Mouse (Mus musculus): ENCODE data around the gene Strn4. TPM values are rescaled to one million over a fixed set of nuclear protein-coding genes. Genes with fewer than 3 reads are reported as not detected.
A peak's percentile ranks its signal among the peaks of the same experiment; 100 is the strongest.

Strn4 gene
- polyA plus RNA-seq, 1 experiment from 2014 or later = 186 TPM

DNA sequence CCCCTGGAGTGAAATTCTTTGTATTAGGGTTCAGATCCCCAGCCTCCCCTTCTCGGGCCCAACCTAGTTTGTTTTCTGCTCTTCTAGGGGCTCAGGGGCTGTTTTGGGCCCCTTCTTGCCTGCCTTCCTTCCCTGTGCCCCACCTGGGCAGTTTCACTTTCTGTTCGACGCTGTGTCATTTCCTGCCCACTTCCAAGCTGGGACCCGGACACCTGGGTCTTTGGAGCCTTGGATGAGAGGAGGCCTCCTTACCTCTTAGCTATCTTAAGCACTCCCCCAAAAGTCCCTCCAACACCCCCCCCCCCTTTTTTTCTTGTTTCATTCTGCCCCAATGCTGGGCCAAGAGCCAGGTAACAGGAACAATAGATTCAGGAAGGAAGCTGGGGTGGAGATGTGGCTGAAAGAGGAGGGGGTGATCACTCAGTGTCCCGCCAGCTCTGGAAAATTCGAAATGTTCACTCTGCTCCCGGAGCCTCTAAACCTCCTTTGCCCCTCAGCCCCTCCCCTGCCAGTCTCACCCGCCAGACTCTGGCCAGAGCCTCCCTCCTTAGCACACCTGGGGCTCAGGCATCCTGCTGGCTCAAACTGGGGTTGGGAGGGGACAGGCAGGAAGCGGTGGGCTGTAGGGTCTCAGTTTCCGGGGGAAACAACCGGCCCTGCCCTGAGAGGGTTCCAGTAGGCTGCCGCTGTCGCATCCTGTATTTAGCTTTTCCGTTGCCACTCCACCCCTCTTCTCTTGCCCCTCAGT is 29.6 kb downstream of the Strn4 start:
- no peak for ATAC-seq
- H3K9me3 ChIP-seq = no peaks in the 10 kb centered on the region
- 44% methylated on average over 14 of the region's 14 CpGs for WGBS
- no peak overlapping the region for H3K27ac ChIP-seq
- H3K4me1 ChIP-seq (replicated peaks) = peaks cover 30% of the 10 kb centered on the region
- H3K36me3 ChIP-seq = peaks cover 32% of the 10 kb centered on the region
- no peak overlapping the region for H3K4me3 ChIP-seq (replicated peaks)
- H3K27me3 ChIP-seq = no peaks in the 10 kb centered on the region
- H3K4me2 ChIP-seq (replicated peaks) = peak overlapping the region; percentile 91
- peak overlapping the region; percentile 47 for H3K9ac ChIP-seq (replicated peaks)

DNA sequence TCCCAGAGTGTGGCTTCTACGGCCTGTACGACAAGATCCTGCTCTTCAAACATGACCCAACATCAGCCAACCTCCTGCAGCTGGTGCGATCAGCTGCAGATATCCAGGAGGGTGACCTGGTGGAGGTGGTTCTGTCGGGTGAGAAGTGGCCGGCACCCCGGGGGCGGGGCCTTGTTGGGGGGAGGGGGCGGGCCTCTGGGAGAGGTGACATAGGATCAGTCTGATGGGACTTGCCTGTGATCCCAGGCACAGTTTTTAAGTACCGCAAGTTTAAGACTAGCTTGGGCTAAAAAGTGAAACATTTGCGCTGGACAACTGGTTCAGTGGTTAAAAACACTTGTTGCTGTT is 30.1 kb downstream of the Strn4 start:
- ATAC-seq = no peak
- 41% methylated on average over 10 of the region's 10 CpGs for WGBS
- H3K9ac ChIP-seq (replicated peaks) = peak overlapping the region; percentile 47; the same call in 1 of the 2 replicates
- no peaks in the 10 kb centered on the region for H3K27me3 ChIP-seq
- peak overlapping the region; percentile 91; the same call in 1 of the 2 replicates for H3K4me2 ChIP-seq (replicated peaks)
- no peaks in the 10 kb centered on the region for H3K9me3 ChIP-seq
- H3K36me3 ChIP-seq = peaks cover 32% of the 10 kb centered on the region
- no peak overlapping the region for H3K4me3 ChIP-seq (replicated peaks)
- no peak overlapping the region for H3K27ac ChIP-seq
- H3K4me1 ChIP-seq (replicated peaks) = peaks cover 30% of the 10 kb centered on the region

DNA sequence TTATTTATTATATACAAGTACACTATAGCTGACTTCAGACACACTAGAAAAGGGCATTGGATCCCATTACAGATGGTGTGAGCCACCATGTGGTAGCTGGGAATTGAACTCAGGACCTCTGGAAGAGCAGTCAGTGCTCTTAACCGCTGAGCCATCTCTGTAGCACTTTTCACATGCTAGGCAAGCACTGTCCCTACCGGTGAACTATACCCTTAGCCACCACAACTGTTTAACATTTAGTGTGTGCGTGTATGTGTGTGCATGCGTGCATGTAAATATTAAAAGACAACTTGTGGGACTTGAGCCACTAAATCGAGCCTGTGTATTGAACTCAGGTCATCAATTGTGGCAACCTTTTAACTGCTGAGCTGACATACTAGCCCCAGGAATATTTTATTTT is 31.1 kb downstream of the Strn4 start:
- H3K27ac ChIP-seq = no peak overlapping the region
- peaks cover 25% of the 10 kb centered on the region for H3K36me3 ChIP-seq
- no peak overlapping the region for H3K9ac ChIP-seq (replicated peaks)
- H3K4me2 ChIP-seq (replicated peaks) = no peak overlapping the region
- 95% methylated on average over 5 of the region's 5 CpGs for WGBS
- no peaks in the 10 kb centered on the region for H3K27me3 ChIP-seq
- peaks cover 30% of the 10 kb centered on the region for H3K4me1 ChIP-seq (replicated peaks)
- H3K9me3 ChIP-seq = no peaks in the 10 kb centered on the region
- no peak overlapping the region for H3K4me3 ChIP-seq (replicated peaks)
- ATAC-seq = no peak

DNA sequence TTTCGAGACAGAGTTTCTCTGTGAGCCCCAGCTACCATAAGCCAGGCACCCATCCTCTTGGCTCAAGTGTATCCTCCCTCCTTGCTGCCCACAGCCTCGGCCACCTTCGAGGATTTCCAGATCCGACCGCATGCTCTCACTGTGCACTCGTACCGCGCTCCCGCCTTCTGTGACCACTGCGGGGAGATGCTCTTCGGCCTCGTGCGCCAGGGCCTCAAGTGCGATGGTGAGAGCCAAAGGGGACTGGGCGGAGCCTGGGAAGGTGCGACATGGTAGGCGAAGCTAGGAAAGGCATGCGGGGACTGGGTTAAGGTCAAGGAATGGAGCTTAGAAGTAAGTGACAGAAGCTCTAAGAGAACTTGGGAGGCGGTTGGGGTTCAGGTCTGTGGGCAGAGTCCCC is 31.8 kb downstream of the Strn4 start:
- no peak for ATAC-seq
- Histone ChIP-seq H3K9me3 (no peaks in the 10 kb centered on the region), H3K9ac (replicated peaks) (no peak overlapping the region), H3K27ac (no peak overlapping the region), H3K4me3 (replicated peaks) (no peak overlapping the region), H3K36me3 (peaks cover 30% of the 10 kb centered on the region), H3K4me1 (replicated peaks) (peaks cover 26% of the 10 kb centered on the region), H3K4me2 (replicated peaks) (no peak overlapping the region), H3K27me3 (no peaks in the 10 kb centered on the region)
- 89% methylated on average over 18 of the region's 19 CpGs for WGBS

DNA sequence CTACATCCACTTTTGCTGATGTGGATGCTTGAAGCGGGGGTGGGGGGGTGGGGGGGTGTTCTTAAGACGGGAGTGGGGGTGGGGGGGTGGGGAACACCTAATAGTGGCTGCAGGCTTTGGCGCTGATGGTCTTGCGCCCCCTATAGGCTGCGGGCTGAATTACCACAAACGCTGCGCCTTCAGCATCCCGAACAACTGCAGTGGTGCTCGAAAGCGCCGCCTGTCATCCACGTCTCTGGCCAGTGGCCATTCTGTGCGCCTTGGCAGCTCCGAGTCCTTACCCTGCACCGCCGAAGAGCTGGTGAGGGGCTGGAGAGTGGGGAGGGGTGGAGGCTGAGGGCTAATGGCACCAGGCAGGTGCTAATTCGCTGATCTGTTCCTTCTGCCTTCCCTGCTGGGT is 32.9 kb downstream of the Strn4 start:
- no peak overlapping the region for H3K9ac ChIP-seq (replicated peaks)
- H3K27me3 ChIP-seq = no peaks in the 10 kb centered on the region
- no peak overlapping the region for H3K27ac ChIP-seq
- H3K36me3 ChIP-seq = peaks cover 38% of the 10 kb centered on the region
- H3K4me1 ChIP-seq (replicated peaks) = peaks cover 21% of the 10 kb centered on the region
- H3K4me2 ChIP-seq (replicated peaks) = no peak overlapping the region
- no peaks in the 10 kb centered on the region for H3K9me3 ChIP-seq
- no peak for ATAC-seq
- no peak overlapping the region for H3K4me3 ChIP-seq (replicated peaks)
- 12% methylated on average over 17 of the region's 17 CpGs for WGBS

DNA sequence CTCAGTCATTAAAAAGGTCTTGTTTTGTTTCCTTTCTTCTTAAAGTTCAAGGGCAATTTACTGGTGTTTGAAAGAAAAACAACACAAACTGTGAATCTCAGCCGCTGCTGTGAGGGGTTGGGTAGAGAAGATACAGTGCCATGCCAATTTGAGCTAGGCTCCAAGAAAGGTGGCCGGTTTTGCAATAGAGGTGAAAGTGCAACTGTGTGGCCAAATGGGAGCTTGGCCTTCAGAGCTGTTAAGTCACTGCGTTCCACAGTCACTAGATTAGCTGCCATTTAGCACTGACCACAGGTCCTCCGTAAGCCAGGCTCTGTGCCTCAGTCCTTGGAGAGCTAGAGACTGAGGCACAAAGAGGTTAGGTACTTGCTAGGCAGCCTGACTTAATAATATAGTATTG is 35.9 kb downstream of the Strn4 start:
- no peaks in the 10 kb centered on the region for H3K9me3 ChIP-seq
- H3K4me1 ChIP-seq (replicated peaks) = no peaks in the 10 kb centered on the region
- 94% methylated on average over 4 of the region's 4 CpGs for WGBS
- H3K27me3 ChIP-seq = no peaks in the 10 kb centered on the region
- no peak for ATAC-seq
- H3K4me3 ChIP-seq (replicated peaks) = no peak overlapping the region
- H3K9ac ChIP-seq (replicated peaks) = 0 out of 2 replicates have a peak overlapping the region, but pooled peaks have one; percentile 11
- no peak overlapping the region for H3K4me2 ChIP-seq (replicated peaks)
- peaks cover 68% of the 10 kb centered on the region for H3K36me3 ChIP-seq
- no peak overlapping the region for H3K27ac ChIP-seq

DNA sequence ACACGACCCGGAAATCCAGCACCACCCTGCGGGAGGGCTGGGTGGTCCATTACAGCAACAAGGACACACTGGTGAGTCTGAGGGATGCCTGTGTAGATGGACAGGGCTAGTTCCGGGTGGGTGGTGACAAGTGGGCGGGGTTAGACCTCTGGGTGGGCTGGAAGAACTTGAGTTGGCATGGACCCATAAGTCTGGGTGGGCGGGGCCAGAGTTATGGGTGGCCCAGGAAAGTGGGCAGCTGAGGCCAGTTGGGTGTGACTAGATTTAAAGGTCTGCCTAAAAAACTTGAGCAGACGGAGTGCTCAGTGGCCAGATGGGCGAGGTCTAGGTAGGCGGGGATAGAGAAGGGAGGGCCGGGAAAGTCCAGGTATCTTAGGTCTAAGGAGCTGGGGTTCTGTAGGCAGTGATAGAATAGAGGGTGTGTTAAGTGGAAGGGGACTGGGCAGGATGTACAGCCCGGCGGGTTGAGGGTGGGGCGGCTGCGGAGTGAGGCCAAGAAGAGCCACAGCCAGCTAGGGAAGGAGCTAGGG is 37.7 kb downstream of the Strn4 start:
- Histone ChIP-seq H3K4me1 (replicated peaks) (no peaks in the 10 kb centered on the region), H3K36me3 (peaks cover 84% of the 10 kb centered on the region), H3K27ac (no peak overlapping the region), H3K9ac (replicated peaks) (no peak overlapping the region), H3K4me3 (replicated peaks) (no peak overlapping the region), H3K9me3 (no peaks in the 10 kb centered on the region), H3K27me3 (no peaks in the 10 kb centered on the region), H3K4me2 (replicated peaks) (no peak overlapping the region)
- WGBS = 91% methylated on average over 14 of the region's 14 CpGs
- no peak for ATAC-seq

DNA sequence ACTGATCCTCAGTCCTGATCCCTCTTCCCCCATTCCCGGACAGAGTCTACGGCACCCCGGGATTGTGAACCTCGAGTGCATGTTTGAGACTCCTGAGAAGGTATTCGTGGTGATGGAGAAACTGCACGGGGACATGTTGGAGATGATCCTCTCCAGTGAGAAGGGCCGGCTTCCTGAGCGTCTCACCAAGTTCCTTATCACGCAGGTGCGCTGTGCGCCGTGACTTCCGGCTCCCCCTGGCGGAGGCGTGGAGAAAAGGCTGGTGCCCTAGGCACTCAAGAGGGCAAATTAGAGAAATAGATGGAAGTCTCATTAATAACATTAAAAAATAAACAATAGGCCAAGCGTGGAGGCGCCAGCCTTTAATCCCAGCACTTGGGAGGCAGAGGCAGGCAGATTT is 42.6 kb downstream of the Strn4 start:
- Histone ChIP-seq H3K27me3 (no peaks in the 10 kb centered on the region), H3K9ac (replicated peaks) (no peak overlapping the region), H3K27ac (no peak overlapping the region), H3K9me3 (no peaks in the 10 kb centered on the region), H3K4me3 (replicated peaks) (no peak overlapping the region), H3K36me3 (peaks cover 54% of the 10 kb centered on the region), H3K4me2 (replicated peaks) (no peak overlapping the region), H3K4me1 (replicated peaks) (no peaks in the 10 kb centered on the region)
- 0 out of 2 replicates have a peak, but pooled peaks have one; percentile 24 for ATAC-seq
- 16% methylated on average over 17 of the region's 17 CpGs for WGBS

DNA sequence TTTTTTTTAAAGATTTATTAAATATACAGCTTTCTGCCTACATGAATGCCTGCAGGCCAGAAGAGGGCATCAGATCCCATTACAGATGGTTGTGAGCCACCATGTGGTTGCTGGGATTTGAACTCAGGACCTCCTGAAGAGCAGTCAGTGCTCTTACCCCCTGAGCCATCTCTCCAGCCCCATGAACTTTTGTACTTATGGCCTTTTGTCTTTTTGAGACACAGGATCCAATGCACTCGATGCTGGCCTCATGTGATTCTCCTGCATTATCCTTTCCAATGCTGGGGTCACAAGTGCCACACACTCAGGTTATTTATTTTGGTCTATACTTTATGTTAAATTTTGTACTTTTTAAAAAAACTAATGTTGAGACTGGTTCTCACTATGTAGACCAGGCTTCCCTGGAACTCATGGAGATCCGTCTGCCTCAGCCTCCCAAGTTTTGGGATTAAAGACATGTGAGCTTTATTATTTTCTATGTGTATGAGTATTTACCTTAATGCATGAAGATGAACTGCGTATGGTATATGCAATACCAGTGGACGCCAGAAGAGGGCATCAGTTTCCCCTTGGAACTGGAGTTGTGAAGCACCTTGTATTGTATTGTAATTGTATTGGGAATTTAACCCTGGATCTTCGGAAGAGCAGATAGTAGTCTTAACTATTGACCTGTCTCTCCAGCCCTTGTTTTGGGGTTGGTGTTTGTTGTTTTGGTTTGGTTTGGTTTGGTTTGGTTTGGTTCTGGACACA is 44.4 kb downstream of the Strn4 start:
- Histone ChIP-seq H3K4me2 (replicated peaks) (no peak overlapping the region), H3K27ac (no peak overlapping the region), H3K4me3 (replicated peaks) (no peak overlapping the region), H3K27me3 (no peaks in the 10 kb centered on the region), H3K4me1 (replicated peaks) (no peaks in the 10 kb centered on the region), H3K9ac (replicated peaks) (no peak overlapping the region), H3K9me3 (no peaks in the 10 kb centered on the region), H3K36me3 (peaks cover 50% of the 10 kb centered on the region)
- ATAC-seq = no peak
- 25% methylated on average over 5 of the region's 5 CpGs for WGBS

DNA sequence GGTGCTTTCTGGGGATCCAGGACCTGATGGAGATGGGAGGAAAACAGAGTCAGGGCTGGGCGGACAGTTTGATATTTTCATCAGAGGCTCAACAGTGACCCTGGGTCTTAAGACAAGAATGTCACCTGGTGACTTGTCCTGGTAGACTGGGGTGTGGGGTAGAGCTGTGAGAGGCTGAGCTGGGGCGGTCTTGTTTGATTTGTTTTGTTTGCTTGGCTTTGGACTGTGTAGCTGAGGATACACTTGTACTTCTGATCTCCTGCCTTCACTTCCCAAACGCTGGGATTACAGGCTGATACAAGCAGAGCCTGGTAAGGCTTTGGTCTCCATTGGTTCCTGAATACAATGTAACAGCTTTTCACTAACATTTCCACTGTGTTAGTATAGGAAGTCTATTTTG is 51.8 kb downstream of the Strn4 start:
- Histone ChIP-seq H3K9me3 (no peaks in the 10 kb centered on the region), H3K27me3 (no peaks in the 10 kb centered on the region), H3K4me1 (replicated peaks) (peaks cover 14% of the 10 kb centered on the region), H3K9ac (replicated peaks) (no peak overlapping the region), H3K36me3 (peaks cover 41% of the 10 kb centered on the region), H3K4me2 (replicated peaks) (no peak overlapping the region), H3K4me3 (replicated peaks) (no peak overlapping the region), H3K27ac (no peak overlapping the region)
- 91% methylated on average over 3 of the region's 3 CpGs for WGBS
- no peak for ATAC-seq

DNA sequence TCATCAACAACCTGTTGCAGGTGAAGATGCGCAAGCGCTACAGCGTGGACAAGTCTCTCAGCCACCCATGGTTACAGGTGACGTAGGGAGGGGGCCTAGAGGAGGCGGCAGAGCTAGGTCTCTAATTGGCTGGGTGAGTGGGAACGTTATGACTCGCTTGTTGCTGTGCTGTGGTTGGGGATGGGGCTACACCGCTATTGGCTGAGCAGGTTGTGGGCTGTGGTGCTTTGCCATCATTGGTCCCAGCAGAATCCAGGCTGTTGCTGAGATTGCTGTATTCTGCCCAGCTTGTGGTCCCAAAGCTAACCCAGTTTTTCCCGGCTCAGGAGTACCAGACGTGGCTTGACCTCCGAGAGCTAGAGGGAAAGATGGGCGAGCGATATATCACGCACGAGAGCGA is 53.8 kb downstream of the Strn4 start:
- Histone ChIP-seq H3K27me3 (no peaks in the 10 kb centered on the region), H3K9me3 (no peaks in the 10 kb centered on the region), H3K4me1 (replicated peaks) (peaks cover 21% of the 10 kb centered on the region), H3K4me2 (replicated peaks) (peak overlapping the region; percentile 48), H3K36me3 (peaks cover 26% of the 10 kb centered on the region), H3K9ac (replicated peaks) (peak overlapping the region; percentile 56; the same call in 1 of the 2 replicates), H3K4me3 (replicated peaks) (peak overlapping the region; percentile 31), H3K27ac (peak overlapping the region; percentile 74)
- peak; percentile 99 for ATAC-seq
- 13% methylated on average over 16 of the region's 16 CpGs for WGBS

DNA sequence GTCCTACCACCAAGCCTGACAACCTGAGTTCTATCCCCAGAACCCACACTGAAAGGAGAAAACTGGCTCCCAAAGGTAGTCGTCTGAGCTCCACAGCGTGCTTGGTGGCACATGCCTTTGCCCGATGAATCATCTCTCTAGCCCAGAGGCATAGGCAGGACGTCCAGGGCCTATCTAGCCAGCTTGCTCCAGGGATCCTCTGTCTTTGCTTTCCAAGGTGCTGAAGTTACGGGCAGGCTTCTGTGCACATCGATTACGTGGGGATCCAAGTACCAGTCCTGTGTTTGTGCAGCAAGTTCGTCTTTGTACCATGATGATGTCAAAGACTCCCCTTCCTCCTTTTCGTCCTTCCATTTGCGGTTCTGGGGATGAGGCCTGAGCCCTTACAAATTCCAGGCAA is 55.9 kb downstream of the Strn4 start:
- no peaks in the 10 kb centered on the region for H3K9me3 ChIP-seq
- H3K27me3 ChIP-seq = no peaks in the 10 kb centered on the region
- H3K4me1 ChIP-seq (replicated peaks) = peaks cover 32% of the 10 kb centered on the region
- ATAC-seq = no peak
- H3K36me3 ChIP-seq = peaks cover 12% of the 10 kb centered on the region
- H3K27ac ChIP-seq = no peak overlapping the region
- no peak overlapping the region for H3K9ac ChIP-seq (replicated peaks)
- no peak overlapping the region for H3K4me3 ChIP-seq (replicated peaks)
- no peak overlapping the region for H3K4me2 ChIP-seq (replicated peaks)
- 82% methylated on average over 10 of the region's 10 CpGs for WGBS
